Mouse (Mus musculus) cerebellum, adult 2 months (tissue): ENCODE measurements around the gene 1700024P04Rik. TPM values are rescaled to one million over a fixed set of nuclear protein-coding genes. Genes with fewer than 3 reads are reported as not detected.

ENCODE experiments used
- DNase-seq, 2 experiments: peaks; one replicate each; pipeline ENCODE4 v3.0.0; 2021
- H3K27ac ChIP-seq: fragments of 200-500 bp; 2 replicates; pipeline ENCODE4 v1.5.1; 2012; ENCODE audit warnings: low read length, control low read depth, inconsistent platforms; ENCODE audit not compliant: insufficient read depth
- H3K27me3 ChIP-seq: fragments of 200-500 bp; 2 replicates; pipeline ENCODE4 v1.6.1; 2012; ENCODE audit warnings: inconsistent platforms, mild to moderate bottlenecking, low read length, moderate library complexity; ENCODE audit not compliant: control insufficient read depth, insufficient read depth
- H3K4me1 ChIP-seq: fragments of 200-500 bp; 2 replicates; pipeline ENCODE4 v1.6.1; 2011; ENCODE audit warnings: low read length; ENCODE audit not compliant: control insufficient read depth, insufficient read depth
- H3K4me3 ChIP-seq: fragments of 200-500 bp; replicated peaks from 2 replicates; pipeline ENCODE3; 2011; ENCODE audit warnings: mild to moderate bottlenecking, low read depth, low read length, control low read depth; ENCODE audit not compliant: insufficient read depth
- CTCF ChIP-seq: fragments of 200-500 bp; IDR thresholded peaks from 2 replicates; pipeline ENCODE4 v1.5.1; 2011; ENCODE audit warnings: low read depth, mild to moderate bottlenecking, control low read depth, low read length, moderate library complexity, borderline replicate concordance; ENCODE audit not compliant: insufficient read depth
- POLR2A ChIP-seq: fragments of 200-500 bp; IDR thresholded peaks from 2 replicates; pipeline ENCODE4 v1.6.1; 2011; ENCODE audit warnings: low read length, control low read depth, borderline replicate concordance; ENCODE audit not compliant: insufficient read depth
- WGBS: fragments of 180-500 bp; shearing (Covaris S2); methylation state at CpG from one replicate; pipeline ENCODE4 v1.1.7; 2018; 5-methylcytosine and 5-hydroxymethylcytosine counted together
- polyA plus RNA-seq: library from polyadenylated mRNA; depleted of rRNA; stranded (reverse); fragments of >200 nt; gene quantifications from 2 replicates; pipeline ENCODE4 v1.2.3, GENCODE M21; 2012; rRNA removed

1700024P04Rik gene
- polyA plus RNA-seq, 1 experiment: not detected

- Histone ChIP-seq H3K4me3 (no peak overlapping the region), H3K27ac (no peak overlapping the region)
- no peak for TF ChIP-seq POLR2A
- no peak for TF ChIP-seq CTCF
Measured at GRCm38 (mm10) chr13:98944620-98945081, 39.7 kb downstream of the 1700024P04Rik start.

GRCm38 (mm10) chr13:98942360-98942759 is 42.0 kb downstream of the 1700024P04Rik start:
- 72% methylated on average over 6 of the region's 6 CpGs for WGBS
- no peaks in the 10 kb centered on the region for H3K4me1 ChIP-seq

More at GRCm38 (mm10) chr13:98944620-98945081, 39.7 kb downstream of the 1700024P04Rik start:
- no peak for DNase-seq
- no peaks in the 10 kb centered on the region for H3K4me1 ChIP-seq
- WGBS: 66% methylated on average over 7 of the region's 7 CpGs
- no peaks in the 10 kb centered on the region for H3K27me3 ChIP-seq

GRCm38 (mm10) chr13:98941829-98942343 is 42.5 kb downstream of the 1700024P04Rik start:
- TF ChIP-seq POLR2A: no peak
- TF ChIP-seq CTCF: no peak
- no peak overlapping the region for H3K4me3 ChIP-seq
- no peak overlapping the region for H3K27ac ChIP-seq
- 82% methylated on average over 7 of the region's 7 CpGs for WGBS
- H3K4me1 ChIP-seq: no peaks in the 10 kb centered on the region
- H3K27me3 ChIP-seq: no peaks in the 10 kb centered on the region
- DNase-seq: no peak

More at GRCm38 (mm10) chr13:98942360-98942759, 42.0 kb downstream of the 1700024P04Rik start:
- TF ChIP-seq CTCF (no peak), POLR2A (no peak)
- no peak for DNase-seq
- Histone ChIP-seq H3K27ac (no peak overlapping the region), H3K4me3 (no peak overlapping the region), H3K27me3 (no peaks in the 10 kb centered on the region)

- no peak overlapping the region for H3K27ac ChIP-seq
- 84% methylated on average over 6 of the region's 6 CpGs for WGBS
- H3K4me3 ChIP-seq: no peak overlapping the region
- H3K4me1 ChIP-seq: no peaks in the 10 kb centered on the region
- DNase-seq: no peak
- TF ChIP-seq CTCF (no peak), POLR2A (no peak)
- H3K27me3 ChIP-seq: no peaks in the 10 kb centered on the region
Measured at GRCm38 (mm10) chr13:98937108-98937507, 47.3 kb downstream of the 1700024P04Rik start.

Other genes starting within 250 kb of the 1700024P04Rik start
- 21.1 and 22.7 TPM in 2 replicates for gene Fcho2, start 169.1 kb downstream of the 1700024P04Rik start, polyA plus RNA-seq
- 23.9 and 24.8 TPM in 2 replicates for gene Tnpo1, start 58.2 kb downstream of the 1700024P04Rik start, polyA plus RNA-seq
- gene Zfp366, start 200.3 kb upstream of the 1700024P04Rik start, polyA plus RNA-seq: 2.8 and 3.1 TPM in 2 replicates